Mouse (Mus musculus) bone marrow macrophage, adult 2 months (primary cell): ENCODE results near the gene Olfr508. TPM values are rescaled to one million over a fixed set of nuclear protein-coding genes. Genes with fewer than 3 reads are reported as not detected.

Source experiments
- H3K27ac ChIP-seq: 2 replicates; pipeline ENCODE4 v1.5.1; 2012; ENCODE audit warnings: low read depth, low read length; ENCODE audit not compliant: insufficient read depth
- H3K4me1 ChIP-seq: 2 replicates; pipeline ENCODE4 v1.6.1; 2012; ENCODE audit warnings: low read length; ENCODE audit not compliant: control insufficient read depth, insufficient read depth
- H3K4me3 ChIP-seq: 2 replicates; pipeline ENCODE4 v1.5.1; 2012; ENCODE audit warnings: mild to moderate bottlenecking, low read length, moderate library complexity; ENCODE audit not compliant: insufficient read depth
- CTCF ChIP-seq: IDR thresholded peaks from 2 replicates; pipeline ENCODE4 v1.5.1; 2012; ENCODE audit warnings: low read depth, mild to moderate bottlenecking, low read length, moderate library complexity
- POLR2A ChIP-seq: IDR thresholded peaks from 2 replicates; pipeline ENCODE4 v1.6.1; 2012; ENCODE audit warnings: mild to moderate bottlenecking, low read depth, low read length, borderline replicate concordance
- polyA plus RNA-seq: library from polyadenylated mRNA; stranded (reverse); fragments of >200 nt; gene quantifications from 2 replicates; pipeline ENCODE4 v1.2.4, GENCODE M21; 2012; ENCODE audit not compliant: missing spikeins, insufficient read depth, insufficient read length

The Olfr508 gene
- polyA plus RNA-seq, 1 experiment: not detected

DNA sequence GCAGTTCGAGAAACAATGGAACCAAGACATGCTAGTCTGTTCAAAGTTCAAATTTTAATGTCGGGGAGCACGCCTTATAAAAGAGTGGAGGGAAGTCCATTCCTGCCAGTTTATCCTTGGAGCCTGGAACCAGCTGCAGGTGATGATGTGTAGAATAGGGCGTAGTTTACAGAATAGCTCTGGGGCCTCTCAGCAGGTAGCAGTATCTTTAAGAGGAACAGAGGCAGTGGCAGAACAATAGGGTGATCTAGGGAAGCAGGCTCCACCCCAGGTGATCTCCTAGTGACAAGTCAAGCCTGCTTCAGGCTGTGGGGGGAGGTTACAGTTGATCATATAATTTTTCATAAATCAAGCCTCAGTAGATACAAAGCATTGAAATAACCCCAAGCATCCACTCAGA lies 49.1 kb downstream of the Olfr508 start:
- H3K4me1 ChIP-seq: no peaks in the 10 kb centered on the region
- no peak overlapping the region for H3K4me3 ChIP-seq
- TF ChIP-seq CTCF: no peak
- TF ChIP-seq POLR2A: no peak
- H3K27ac ChIP-seq: no peak overlapping the region

Other genes starting within 250 kb of the Olfr508 start
- not detected in 2 replicates for gene Olfr495, start 236.8 kb upstream of the Olfr508 start, polyA plus RNA-seq
- not detected in 2 replicates for gene Olfr497, start 209.6 kb upstream of the Olfr508 start, polyA plus RNA-seq
- gene Olfr498, start 164.7 kb upstream of the Olfr508 start, polyA plus RNA-seq: not detected in 2 replicates
- gene Olfr502, start 104.9 kb upstream of the Olfr508 start, polyA plus RNA-seq: not detected in 2 replicates
- not detected in 2 replicates for gene Olfr503, start 85.5 kb upstream of the Olfr508 start, polyA plus RNA-seq
- gene Olfr504, start 64.2 kb upstream of the Olfr508 start, polyA plus RNA-seq: not detected in 2 replicates
- not detected in 2 replicates for gene Olfr506, start 19.2 kb upstream of the Olfr508 start, polyA plus RNA-seq
- gene Olfr507, start 8.2 kb upstream of the Olfr508 start, polyA plus RNA-seq: not detected in 2 replicates
- gene Olfr509, start 21.9 kb downstream of the Olfr508 start, polyA plus RNA-seq: not detected in 2 replicates
- gene Olfr510, start 36.4 kb downstream of the Olfr508 start, polyA plus RNA-seq: not detected in 2 replicates
- not detected in 2 replicates for gene Olfr512, start 83.3 kb downstream of the Olfr508 start, polyA plus RNA-seq
- not detected in 2 replicates for gene Olfr513, start 121.0 kb downstream of the Olfr508 start, polyA plus RNA-seq
- gene Olfr514, start 196.0 kb downstream of the Olfr508 start, polyA plus RNA-seq: 0.87 TPM in 1 of 2 replicates, not detected in the other
- gene Olfr516, start 220.5 kb downstream of the Olfr508 start, polyA plus RNA-seq: not detected in 2 replicates
- gene Olfr517, start 242.4 kb downstream of the Olfr508 start, polyA plus RNA-seq: not detected in 2 replicates